Mouse (Mus musculus) myocyte (in vitro differentiated cells): ENCODE data around the gene Plcl2. TPM values are rescaled to one million over a fixed set of nuclear protein-coding genes. Genes with fewer than 3 reads are reported as not detected.

Experiments
- H3K27me3 ChIP-seq: one replicate; pipeline ENCODE4 v1.6.1; 2011; ENCODE audit not compliant: control insufficient read depth, insufficient read depth, insufficient read length
- H3K36me3 ChIP-seq: one replicate; pipeline ENCODE4 v1.6.1; 2011; ENCODE audit not compliant: control insufficient read depth, insufficient read depth
- H3K4me2 ChIP-seq: one replicate; pipeline ENCODE4 v1.6.1; 2011; ENCODE audit warnings: low read depth, control low read depth
- H3K4me3 ChIP-seq: one replicate; pipeline ENCODE4 v1.5.1; 2011; ENCODE audit warnings: mild to moderate bottlenecking, control low read depth, moderate library complexity
- H3K79me2 ChIP-seq: one replicate; pipeline ENCODE4 v1.6.1; 2011; ENCODE audit not compliant: control insufficient read depth, insufficient read depth
- H3ac ChIP-seq: one replicate; pipeline ENCODE4 v1.6.1; 2011; ENCODE audit not compliant: control insufficient read depth, insufficient read length
- CEBPB ChIP-seq: IDR thresholded peaks from 2 replicates; pipeline ENCODE4 v1.6.1; 2011; ENCODE audit warnings: mild to moderate bottlenecking, moderate library complexity; ENCODE audit not compliant: poor library complexity, insufficient read depth, severe bottlenecking
- E2F4 ChIP-seq: IDR thresholded peaks from one replicate; pipeline ENCODE4 v1.6.1; 2011; ENCODE audit warnings: mild to moderate bottlenecking, control low read depth, moderate library complexity; ENCODE audit not compliant: insufficient read depth
- MAX ChIP-seq: IDR thresholded peaks from one replicate; pipeline ENCODE4 v1.6.1; 2011; ENCODE audit warnings: low read depth, mild to moderate bottlenecking, control low read depth
- MYOD1 ChIP-seq, 3 experiments: IDR thresholded peaks; one replicate each; pipeline ENCODE4 v1.6.1; 2011; ENCODE audit warnings: control low read depth in 2 of 3, low read depth in 2 of 3, mild to moderate bottlenecking in 2 of 3, moderate library complexity in 1 of 3; ENCODE audit not compliant: insufficient read length in 2 of 3, control insufficient read depth in 1 of 3
- MYOG ChIP-seq, 3 experiments: IDR thresholded peaks; one replicate each; pipeline ENCODE4 v1.6.1; 2011; ENCODE audit warnings: control low read depth in 2 of 3, low read depth in 2 of 3, mild to moderate bottlenecking in 2 of 3; ENCODE audit not compliant: insufficient read length in 2 of 3, control insufficient read depth in 1 of 3, insufficient read depth in 1 of 3
- POLR2A ChIP-seq: IDR thresholded peaks from one replicate; pipeline ENCODE4 v1.6.1; 2011; ENCODE audit warnings: low read depth, mild to moderate bottlenecking, control low read depth, moderate library complexity; ENCODE audit not compliant: insufficient read length
- POLR2AphosphoS2 ChIP-seq: IDR thresholded peaks from one replicate; pipeline ENCODE4 v1.6.1; 2011; ENCODE audit warnings: low read depth, control low read depth; ENCODE audit not compliant: insufficient read length
- REST ChIP-seq: IDR thresholded peaks from one replicate; pipeline ENCODE4 v1.6.1; 2011; ENCODE audit warnings: mild to moderate bottlenecking, control low read depth, moderate library complexity; ENCODE audit not compliant: insufficient read depth, insufficient read length
- SRF ChIP-seq: IDR thresholded peaks from one replicate; pipeline ENCODE4 v1.6.1; 2011; ENCODE audit warnings: low read depth; ENCODE audit not compliant: control insufficient read depth, insufficient read length
- TCF12 ChIP-seq: IDR thresholded peaks from one replicate; pipeline ENCODE4 v1.6.1; 2011; ENCODE audit warnings: mild to moderate bottlenecking, control low read depth; ENCODE audit not compliant: poor library complexity, insufficient read depth, severe bottlenecking
- TCF3 ChIP-seq: IDR thresholded peaks from one replicate; pipeline ENCODE4 v1.6.1; 2011; ENCODE audit warnings: low read depth, control low read depth; ENCODE audit not compliant: insufficient read length
- USF1 ChIP-seq: IDR thresholded peaks from one replicate; pipeline ENCODE4 v1.6.1; 2011; ENCODE audit warnings: low read depth, mild to moderate bottlenecking, control low read depth, moderate library complexity
- polyA plus RNA-seq: library from polyadenylated mRNA; unstranded; fragments of >200 nt; fragmentation: generic; extraction: Trizol; gene quantifications from one replicate; pipeline ENCODE4 v1.2.1, GENCODE M21; 2012; ENCODE audit warnings: missing spikeins

Plcl2 gene
- polyA plus RNA-seq, 1 experiment: 13.2 TPM

GRCm38 (mm10) chr17:50537786-50538185 lies 28.6 kb downstream of the Plcl2 start:
- H3K4me2 ChIP-seq: no peak overlapping the region
- no peak overlapping the region for H3K4me3 ChIP-seq
- H3K36me3 ChIP-seq: no peaks in the 10 kb centered on the region
- no peaks in the 10 kb centered on the region for H3K27me3 ChIP-seq
- TF ChIP-seq TCF3 (no peak), TCF12 (no peak), POLR2A (no peak), MAX (no peak), SRF (no peak), USF1 (no peak)
- peaks cover 7% of the 10 kb centered on the region for H3K79me2 ChIP-seq
- H3ac ChIP-seq: no peak overlapping the region

DNA sequence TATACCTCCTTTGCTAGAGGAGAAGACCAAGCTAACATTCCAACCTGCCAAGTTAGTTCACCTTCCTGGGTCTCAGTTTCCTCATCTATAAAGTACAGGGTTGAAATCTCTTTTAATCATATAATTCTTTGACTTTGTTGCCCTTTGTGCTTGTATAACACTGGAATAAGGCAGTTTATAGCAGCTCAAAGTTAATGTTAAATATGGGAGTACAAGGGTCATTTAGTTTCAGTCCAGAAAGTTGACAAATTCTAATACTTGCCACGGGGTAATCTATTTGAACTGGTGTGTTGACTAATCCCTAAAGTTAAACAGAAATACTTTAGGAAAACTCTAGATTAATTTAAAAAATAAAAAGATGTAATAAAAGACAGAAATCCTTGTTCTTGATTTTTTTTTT lies 35.7 kb downstream of the Plcl2 start:
- Histone ChIP-seq H3K79me2 (no peaks in the 10 kb centered on the region), H3ac (no peak overlapping the region), H3K27me3 (no peaks in the 10 kb centered on the region), H3K4me3 (no peak overlapping the region), H3K36me3 (peaks cover 4% of the 10 kb centered on the region), H3K4me2 (no peak overlapping the region)
- TF ChIP-seq TCF12: no peak
- TF ChIP-seq TCF3: no peak
- TF ChIP-seq SRF: no peak

DNA sequence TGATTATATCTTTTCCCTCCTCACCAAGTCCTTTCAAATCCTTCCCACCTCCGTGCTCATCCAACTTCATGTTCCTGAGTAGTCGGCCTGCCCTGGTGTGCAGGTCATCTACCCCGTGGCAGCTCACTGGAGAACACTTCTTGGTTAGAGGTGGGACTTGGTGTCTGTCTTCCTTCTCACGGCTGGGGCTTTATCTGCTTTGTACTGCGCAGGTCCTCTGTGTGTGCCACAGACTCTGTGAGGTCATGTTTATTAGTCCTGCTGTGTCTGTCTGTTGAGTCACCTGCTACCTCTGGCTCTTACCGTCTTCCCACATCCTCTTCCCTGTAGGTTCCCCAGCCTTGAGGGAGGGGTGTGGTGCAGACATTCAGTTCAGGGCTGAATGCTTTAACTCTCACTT lies 36.1 kb downstream of the Plcl2 start:
- Histone ChIP-seq H3ac (no peak overlapping the region), H3K4me2 (no peak overlapping the region), H3K79me2 (no peaks in the 10 kb centered on the region), H3K27me3 (no peaks in the 10 kb centered on the region), H3K36me3 (peaks cover 4% of the 10 kb centered on the region), H3K4me3 (no peak overlapping the region)
- TF ChIP-seq SRF (no peak), E2F4 (no peak), USF1 (no peak), MAX (no peak), TCF12 (no peak), POLR2AphosphoS2 (no peak), POLR2A (no peak), REST (no peak), MYOD1 (IDR thresholded peaks at IDR 0.05; ENCODE audit: control insufficient read depth in 1 of 3, insufficient read length in 2 of 3, low read depth in 2 of 3) (no peak), TCF3 (no peak), CEBPB (no peak), MYOG (IDR thresholded peaks at IDR 0.05; ENCODE audit: control insufficient read depth in 1 of 3, insufficient read depth in 1 of 3, insufficient read length in 2 of 3, low read depth in 2 of 3) (no peak)

GRCm38 (mm10) chr17:50552130-50552529 lies 42.9 kb downstream of the Plcl2 start:
- Histone ChIP-seq H3K36me3 (no peaks in the 10 kb centered on the region), H3K27me3 (no peaks in the 10 kb centered on the region), H3K79me2 (no peaks in the 10 kb centered on the region), H3K4me2 (no peak overlapping the region), H3K4me3 (no peak overlapping the region), H3ac (no peak overlapping the region)
- no peak for TF ChIP-seq CEBPB
- TF ChIP-seq E2F4: no peak
- no peak for TF ChIP-seq REST

DNA sequence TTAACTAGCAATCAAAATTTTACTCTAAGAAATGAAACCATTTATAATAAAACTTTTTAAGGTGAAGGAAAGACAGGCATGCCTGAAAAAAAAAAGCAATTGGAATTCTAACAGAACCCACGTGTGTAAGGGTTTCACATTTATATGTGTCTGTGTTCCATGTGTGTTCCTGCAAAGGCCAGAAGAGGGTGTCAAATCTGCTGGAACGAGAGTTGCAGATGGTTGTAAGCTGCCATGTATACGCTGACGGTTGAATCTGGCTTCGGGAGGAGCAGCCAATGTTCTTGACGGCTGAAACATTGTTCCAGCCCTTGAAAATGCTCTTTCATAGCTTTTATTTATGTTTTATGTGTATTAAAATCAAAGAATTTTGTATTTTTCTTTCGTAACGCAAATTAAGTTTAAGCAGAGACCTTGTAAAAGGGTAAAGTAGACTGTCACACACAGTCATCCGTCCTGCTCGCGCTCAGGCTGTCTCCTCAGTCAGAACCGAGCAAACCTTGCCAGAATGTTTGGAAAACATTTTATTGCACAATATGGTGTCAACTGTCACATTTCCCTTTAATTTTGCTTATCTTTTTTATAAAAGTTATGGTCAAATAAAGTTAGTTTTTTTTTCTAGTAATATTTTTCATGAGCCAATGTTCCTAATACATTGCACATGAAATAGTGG lies 48.5 kb downstream of the Plcl2 start:
- H3K27me3 ChIP-seq: no peaks in the 10 kb centered on the region
- H3K36me3 ChIP-seq: no peaks in the 10 kb centered on the region
- no peak overlapping the region for H3K4me2 ChIP-seq
- H3K79me2 ChIP-seq: no peaks in the 10 kb centered on the region
- no peak overlapping the region for H3K4me3 ChIP-seq
- TF ChIP-seq POLR2AphosphoS2 (no peak), TCF3 (no peak), TCF12 (no peak), POLR2A (no peak), MAX (no peak), SRF (no peak), E2F4 (no peak), REST (no peak), MYOD1 (IDR thresholded peaks at IDR 0.05; ENCODE audit: control insufficient read depth in 1 of 3, insufficient read length in 2 of 3, low read depth in 2 of 3) (no peak), USF1 (no peak), MYOG (IDR thresholded peaks at IDR 0.05; ENCODE audit: control insufficient read depth in 1 of 3, insufficient read depth in 1 of 3, insufficient read length in 2 of 3, low read depth in 2 of 3) (no peak), CEBPB (no peak)
- no peak overlapping the region for H3ac ChIP-seq
